Mouse (Mus musculus): ENCODE data around the gene Mettl26. TPM values are rescaled to one million over a fixed set of nuclear protein-coding genes. Genes with fewer than 3 reads are reported as not detected.

Mettl26 gene
- polyA plus RNA-seq, 1 experiment from 2014 or later = 50.5 TPM

- 75% methylated on average over 3 of the region's 3 CpGs for WGBS (ENCODE audit: insufficient replicate concordance)
- H3K4me3 ChIP-seq (ENCODE audit: low read depth, low read length) = no peak overlapping the region
- H3K36me3 ChIP-seq (ENCODE audit: control insufficient read depth, insufficient read depth) = peaks cover 37% of the 10 kb centered on the region
- no peaks in the 10 kb centered on the region for H3K9me3 ChIP-seq (replicated peaks; ENCODE audit: control insufficient read depth, low read length)
- ATAC-seq (ENCODE audit: low read depth) = no peak
- H3K4me2 ChIP-seq (ENCODE audit: low read depth, low read length) = no peak overlapping the region
- no peak overlapping the region for H3K27ac ChIP-seq (ENCODE audit: low read length)
- no peak overlapping the region for H3K9ac ChIP-seq (ENCODE audit: low read depth, low read length)
- peaks cover 24% of the 10 kb centered on the region for H3K4me1 ChIP-seq (ENCODE audit: control insufficient read depth, low read depth, low read length)
- no peaks in the 10 kb centered on the region for H3K27me3 ChIP-seq (ENCODE audit: control insufficient read depth, insufficient read depth, low read depth, low read length)
Observed at GRCm38 (mm10) chr17:25842509-25842908, 32.4 kb upstream of the Mettl26 start.

- peak overlapping the region; percentile 87 for H3K4me3 ChIP-seq (ENCODE audit: low read depth, low read length)
- peak overlapping the region; percentile 87 for H3K9ac ChIP-seq (ENCODE audit: low read depth, low read length)
- peaks cover 35% of the 10 kb centered on the region for H3K36me3 ChIP-seq (ENCODE audit: control insufficient read depth, insufficient read depth)
- peak overlapping the region; percentile 19 for H3K27ac ChIP-seq (ENCODE audit: low read length)
- H3K9me3 ChIP-seq (replicated peaks; ENCODE audit: control insufficient read depth, low read length) = no peaks in the 10 kb centered on the region
- H3K27me3 ChIP-seq (ENCODE audit: control insufficient read depth, insufficient read depth, low read depth, low read length) = no peaks in the 10 kb centered on the region
- H3K4me1 ChIP-seq (ENCODE audit: control insufficient read depth, low read depth, low read length) = peaks cover 23% of the 10 kb centered on the region
- ATAC-seq (ENCODE audit: low read depth) = no peak
- WGBS (ENCODE audit: insufficient replicate concordance) = 86% methylated on average over 4 of the region's 4 CpGs
- H3K4me2 ChIP-seq (ENCODE audit: low read depth, low read length) = peak overlapping the region; percentile 87
Observed at GRCm38 (mm10) chr17:25843122-25843521, 31.8 kb upstream of the Mettl26 start.

DNA sequence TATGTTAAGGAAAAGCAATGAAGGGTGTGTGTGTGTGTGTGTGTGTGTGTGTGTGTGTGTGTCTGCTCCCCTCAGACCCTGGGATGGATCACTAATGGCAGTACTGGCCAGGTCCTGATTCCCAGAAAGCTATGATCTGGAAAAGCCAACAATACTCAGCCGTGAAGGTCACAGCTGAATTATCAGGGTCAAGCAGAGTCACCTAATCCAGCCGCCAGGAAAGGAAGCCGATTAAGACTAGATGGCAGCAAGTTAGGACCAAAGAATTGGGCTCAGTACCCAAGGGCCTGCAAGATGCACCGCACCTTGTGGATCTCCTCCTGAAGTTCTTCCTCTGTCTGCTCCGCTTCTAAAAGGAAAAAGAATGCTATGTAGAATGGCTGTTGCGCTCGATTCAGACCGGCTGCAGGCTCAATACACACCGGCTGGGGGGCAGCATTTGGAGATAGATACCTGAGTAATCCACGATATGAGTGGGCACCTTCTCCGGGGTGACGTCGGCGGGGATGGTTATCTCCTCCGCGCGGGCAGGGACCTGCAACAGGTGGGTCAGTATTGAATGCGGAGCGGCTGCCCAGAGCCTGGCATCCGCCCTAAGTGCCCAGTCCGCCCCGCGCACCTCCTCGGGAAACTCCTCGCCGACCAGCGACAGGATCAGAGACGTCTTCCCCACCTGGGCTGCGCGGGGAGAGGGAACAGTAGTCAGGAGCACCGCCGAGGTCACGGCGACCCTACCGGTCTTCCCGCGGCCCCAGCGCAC is 31.1 kb upstream of the Mettl26 start:
- no peaks in the 10 kb centered on the region for H3K9me3 ChIP-seq (replicated peaks; ENCODE audit: control insufficient read depth, low read length)
- peak overlapping the region; percentile 84 for H3K27ac ChIP-seq (ENCODE audit: low read length)
- H3K4me1 ChIP-seq (ENCODE audit: control insufficient read depth, low read depth, low read length) = peaks cover 23% of the 10 kb centered on the region
- H3K27me3 ChIP-seq (ENCODE audit: control insufficient read depth, insufficient read depth, low read depth, low read length) = no peaks in the 10 kb centered on the region
- H3K9ac ChIP-seq (ENCODE audit: low read depth, low read length) = peak overlapping the region; percentile 87
- peak overlapping the region; percentile 87 for H3K4me2 ChIP-seq (ENCODE audit: low read depth, low read length)
- H3K4me3 ChIP-seq (ENCODE audit: low read depth, low read length) = peak overlapping the region; percentile 87
- 2% methylated on average over 36 of the region's 38 CpGs for WGBS (ENCODE audit: insufficient replicate concordance)
- H3K36me3 ChIP-seq (ENCODE audit: control insufficient read depth, insufficient read depth) = peaks cover 35% of the 10 kb centered on the region
- peak; percentile 42 for ATAC-seq (ENCODE audit: low read depth)

DNA sequence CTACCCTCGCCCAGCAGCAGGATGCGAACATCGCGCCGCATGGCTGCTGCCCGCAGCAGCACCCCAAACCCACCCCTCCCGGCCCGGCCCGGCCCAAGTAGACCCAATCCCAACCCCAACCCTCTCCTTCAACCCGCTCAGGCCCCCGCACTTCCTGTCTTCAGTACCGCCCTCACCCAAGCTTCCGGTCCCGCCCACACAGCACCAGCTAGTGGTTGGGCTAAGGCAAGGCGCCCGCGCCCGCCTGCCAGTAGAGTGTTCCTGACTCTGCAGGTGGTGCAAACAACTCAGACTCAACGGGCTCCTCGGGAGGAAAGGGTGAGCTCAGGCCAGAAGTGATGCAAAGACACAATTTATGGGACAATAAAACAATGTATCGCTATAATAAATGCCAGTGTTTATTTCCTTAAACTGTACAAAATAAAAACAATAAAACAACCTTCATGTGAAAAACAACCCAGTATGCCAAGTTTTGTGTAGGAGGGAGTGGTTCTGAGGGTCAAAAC is 30.4 kb upstream of the Mettl26 start, which contains the start of gene Rhot2:
Gene Rhot2 (minus strand): TSS at position 456 of the 506 bp plus-strand sequence.
- peak within 1 kb of the TSS; percentile 84 for H3K27ac ChIP-seq (ENCODE audit: low read length)

DNA sequence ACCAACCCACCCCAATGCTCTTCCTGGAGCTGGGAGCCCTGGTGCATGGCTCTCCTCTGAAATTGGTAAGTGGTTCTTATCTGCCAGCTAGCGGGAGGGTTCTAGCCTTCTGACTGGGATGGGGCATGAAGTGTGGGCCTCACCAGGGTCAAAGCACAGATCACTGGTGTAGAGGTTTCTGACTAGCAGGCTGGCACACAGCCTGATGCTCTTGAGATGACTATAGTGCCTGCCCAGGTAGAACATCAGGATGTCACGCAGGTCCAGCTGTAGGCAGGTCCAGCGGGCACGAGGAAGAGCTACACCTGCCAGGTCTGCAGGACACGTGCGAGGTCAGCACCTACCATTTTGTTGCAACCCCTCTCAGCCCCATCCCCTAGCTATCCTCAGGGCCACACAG is 14.6 kb upstream of the Mettl26 start:
- no peak for ATAC-seq (ENCODE audit: low read depth)
- Histone ChIP-seq H3K27me3 (ENCODE audit: control insufficient read depth, insufficient read depth, low read depth, low read length) (no peaks in the 10 kb centered on the region), H3K4me1 (ENCODE audit: control insufficient read depth, low read depth, low read length) (peaks cover 23% of the 10 kb centered on the region), H3K4me3 (ENCODE audit: low read depth, low read length) (peak overlapping the region; percentile 82), H3K36me3 (ENCODE audit: control insufficient read depth, insufficient read depth) (no peaks in the 10 kb centered on the region), H3K27ac (ENCODE audit: low read length) (no peak overlapping the region; the same call in 1 of the 2 replicates), H3K4me2 (ENCODE audit: low read depth, low read length) (peak overlapping the region; percentile 97), H3K9ac (ENCODE audit: low read depth, low read length) (peak overlapping the region; percentile 88), H3K9me3 (replicated peaks; ENCODE audit: control insufficient read depth, low read length) (no peaks in the 10 kb centered on the region)
- WGBS (ENCODE audit: insufficient replicate concordance) = 81% methylated on average over 6 of the region's 6 CpGs

More for the DNA sequence above, 30.4 kb upstream of the Mettl26 start, which contains the start of gene Rhot2:
- ATAC-seq (ENCODE audit: low read depth) = peak; percentile 94
- Histone ChIP-seq H3K4me2 (ENCODE audit: low read depth, low read length) (peak within 1 kb of the TSS; percentile 87), H3K36me3 (ENCODE audit: control insufficient read depth, insufficient read depth) (peaks cover 30% of the 10 kb centered on the region), H3K27me3 (ENCODE audit: control insufficient read depth, insufficient read depth, low read depth, low read length) (no peaks in the 10 kb centered on the region), H3K4me1 (ENCODE audit: control insufficient read depth, low read depth, low read length) (peaks cover 21% of the 10 kb centered on the region), H3K9ac (ENCODE audit: low read depth, low read length) (peak within 1 kb of the TSS; percentile 87), H3K4me3 (ENCODE audit: low read depth, low read length) (peak within 1 kb of the TSS; percentile 87), H3K9me3 (replicated peaks; ENCODE audit: control insufficient read depth, low read length) (no peaks in the 10 kb centered on the region)
- WGBS (ENCODE audit: insufficient replicate concordance) = under 1% methylated on average over 21 of the region's 21 CpGs

DNA sequence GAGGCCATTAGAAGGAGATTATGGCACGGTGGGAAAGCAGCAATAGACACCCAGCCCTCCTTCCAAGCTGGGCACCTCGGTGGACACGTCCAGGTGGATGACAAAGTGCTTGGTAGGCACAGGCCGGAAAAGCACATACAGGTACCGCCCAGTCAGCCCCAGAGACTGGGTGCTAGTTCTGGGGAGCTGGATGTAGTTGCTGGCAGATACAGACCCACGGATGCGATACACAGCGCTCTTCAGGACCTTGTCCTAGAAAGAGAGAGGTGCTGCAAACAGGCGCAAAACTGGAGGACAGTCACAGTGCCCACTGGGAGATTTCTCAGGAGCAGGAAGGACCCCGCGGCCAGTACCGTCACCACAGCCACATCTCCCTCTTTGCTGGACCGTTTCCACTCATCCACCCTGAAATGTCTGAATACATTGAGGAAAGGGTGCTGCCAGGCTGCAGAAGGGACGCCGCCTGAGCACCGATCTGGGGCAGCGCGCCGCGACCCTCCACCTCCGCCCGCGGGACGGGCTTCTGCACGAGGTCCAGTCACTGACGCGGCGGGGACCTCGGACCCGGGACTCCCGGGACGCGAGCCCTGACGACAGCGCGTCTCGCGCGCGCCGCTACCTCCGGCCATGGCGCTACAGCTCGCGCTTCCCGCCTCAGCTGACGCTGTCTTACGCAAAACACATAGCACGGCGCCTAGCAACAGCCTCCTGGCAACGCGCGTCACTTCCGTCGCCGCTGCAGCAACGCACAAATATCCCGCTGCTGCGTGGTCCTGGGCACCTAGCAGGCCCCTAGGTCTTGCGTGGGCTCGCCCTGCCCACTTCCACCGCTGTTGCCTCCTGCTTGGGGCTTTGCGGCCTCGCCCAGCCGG is 13.8 kb upstream of the Mettl26 start, which contains the start of gene Wdr90:
Gene Wdr90 (minus strand): TSS at position 670 of the 872 bp plus-strand sequence.
- Histone ChIP-seq H3K27ac (ENCODE audit: low read length) (peak within 1 kb of the TSS; percentile 72), H3K27me3 (ENCODE audit: control insufficient read depth, insufficient read depth, low read depth, low read length) (no peaks in the 10 kb centered on the region), H3K4me1 (ENCODE audit: control insufficient read depth, low read depth, low read length) (peaks cover 23% of the 10 kb centered on the region), H3K9me3 (replicated peaks; ENCODE audit: control insufficient read depth, low read length) (no peaks in the 10 kb centered on the region), H3K4me3 (ENCODE audit: low read depth, low read length) (peak within 1 kb of the TSS; percentile 82), H3K9ac (ENCODE audit: low read depth, low read length) (peak within 1 kb of the TSS; percentile 88), H3K36me3 (ENCODE audit: control insufficient read depth, insufficient read depth) (no peaks in the 10 kb centered on the region), H3K4me2 (ENCODE audit: low read depth, low read length) (peak within 1 kb of the TSS; percentile 97)
- peak; percentile 90 for ATAC-seq (ENCODE audit: low read depth)
- 3% methylated on average over 65 of the region's 65 CpGs for WGBS (ENCODE audit: insufficient replicate concordance)

GRCm38 (mm10) chr17:25861704-25862612 is 12.9 kb upstream of the Mettl26 start:
- H3K9me3 ChIP-seq (replicated peaks; ENCODE audit: control insufficient read depth, low read length) = no peaks in the 10 kb centered on the region
- no peaks in the 10 kb centered on the region for H3K27me3 ChIP-seq (ENCODE audit: control insufficient read depth, insufficient read depth, low read depth, low read length)
- H3K9ac ChIP-seq (ENCODE audit: low read depth, low read length) = peak overlapping the region; percentile 88
- H3K4me3 ChIP-seq (ENCODE audit: low read depth, low read length) = peak overlapping the region; percentile 82
- H3K4me2 ChIP-seq (ENCODE audit: low read depth, low read length) = peak overlapping the region; percentile 97
- peaks cover 25% of the 10 kb centered on the region for H3K4me1 ChIP-seq (ENCODE audit: control insufficient read depth, low read depth, low read length)
- WGBS (ENCODE audit: insufficient replicate concordance) = 8% methylated on average over 6 of the region's 6 CpGs
- no peaks in the 10 kb centered on the region for H3K36me3 ChIP-seq (ENCODE audit: control insufficient read depth, insufficient read depth)
- H3K27ac ChIP-seq (ENCODE audit: low read length) = peak overlapping the region; percentile 72
- peak; percentile 7; the same call in 1 of the 2 replicates for ATAC-seq (ENCODE audit: low read depth)

DNA sequence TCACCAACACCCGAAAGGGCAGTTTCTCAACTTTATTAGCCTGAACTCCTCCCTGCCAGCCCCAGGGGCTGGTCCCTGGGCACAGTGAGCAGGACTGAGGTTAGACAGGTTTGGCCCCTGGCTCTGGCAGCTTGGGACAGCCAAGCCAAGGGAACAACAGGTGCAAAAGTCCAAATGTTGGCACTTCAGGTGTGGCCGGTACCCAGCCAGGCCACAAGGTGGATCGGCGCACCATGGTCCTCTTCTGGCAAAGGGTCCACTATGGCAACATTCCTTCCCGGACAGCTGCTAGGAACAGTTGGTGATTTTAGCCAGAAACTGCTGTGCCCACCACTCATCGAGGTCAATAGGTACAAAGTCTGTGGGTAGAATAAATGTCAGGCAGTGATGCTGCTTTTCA is 11.2 kb upstream of the Mettl26 start:
- Histone ChIP-seq H3K9ac (ENCODE audit: low read depth, low read length) (no peak overlapping the region), H3K36me3 (ENCODE audit: control insufficient read depth, insufficient read depth) (no peaks in the 10 kb centered on the region), H3K4me1 (ENCODE audit: control insufficient read depth, low read depth, low read length) (peaks cover 39% of the 10 kb centered on the region), H3K27me3 (ENCODE audit: control insufficient read depth, insufficient read depth, low read depth, low read length) (no peaks in the 10 kb centered on the region), H3K9me3 (replicated peaks; ENCODE audit: control insufficient read depth, low read length) (no peaks in the 10 kb centered on the region), H3K27ac (ENCODE audit: low read length) (no peak overlapping the region), H3K4me2 (ENCODE audit: low read depth, low read length) (no peak overlapping the region), H3K4me3 (ENCODE audit: low read depth, low read length) (no peak overlapping the region)
- no peak for ATAC-seq (ENCODE audit: low read depth)
- WGBS (ENCODE audit: insufficient replicate concordance) = 85% methylated on average over 6 of the region's 6 CpGs

All from liver, embryonic 16.5 days (tissue).